Mouse (Mus musculus) limb, embryonic 10.5 days (tissue): ENCODE results near the gene Zfp975. TPM values are rescaled to one million over a fixed set of nuclear protein-coding genes. Genes with fewer than 3 reads are reported as not detected.
"Not testable (repeated sequence)": the region's sequence is repeated elsewhere in the genome, so short reads cannot be mapped to it uniquely, and the experiment has no call there.

ENCODE experiments used
- DNase-seq: peaks from one replicate; pipeline ENCODE4 v3.0.0-alpha.2; 2017; ENCODE audit warnings: low spot score
- H3K27ac ChIP-seq: fragments of 300-500 bp; sonication (generic); 2 replicates; pipeline ENCODE4 v1.5.1; 2016; ENCODE audit warnings: mild to moderate bottlenecking
- H3K27me3 ChIP-seq: fragments of 300-500 bp; sonication (generic); 2 replicates; pipeline ENCODE4 v1.6.1; 2016; ENCODE audit warnings: low read depth, mild to moderate bottlenecking; ENCODE audit not compliant: poor library complexity, severe bottlenecking
- H3K36me3 ChIP-seq: fragments of 300-500 bp; sonication (generic); 2 replicates; pipeline ENCODE4 v1.6.1; 2016; ENCODE audit warnings: mild to moderate bottlenecking, moderate library complexity
- H3K4me1 ChIP-seq: fragments of 300-500 bp; sonication (generic); 2 replicates; pipeline ENCODE4 v1.6.1; 2016
- H3K4me3 ChIP-seq: fragments of 300-500 bp; sonication (generic); 2 replicates; pipeline ENCODE4 v1.5.1; 2016; ENCODE audit warnings: mild to moderate bottlenecking, moderate library complexity
- H3K9me3 ChIP-seq: fragments of 300-500 bp; sonication (generic); replicated peaks from 2 replicates; pipeline ENCODE4 v1.6.1; 2016; ENCODE audit warnings: mild to moderate bottlenecking
- WGBS: fragments of 180-500 bp; shearing (Covaris S2); methylation state at CpG from one replicate; pipeline ENCODE4 v1.1.7; 2016; 5-methylcytosine and 5-hydroxymethylcytosine counted together
- polyA plus RNA-seq: library from polyadenylated mRNA; unstranded; fragments of >200 nt; fragmentation: Nextera tagmentation; extraction: Ambion mirVana; gene quantifications from 2 replicates; pipeline ENCODE4 v1.2.1, GENCODE M21; 2016

Gene Zfp975
- 9.8 and 12.2 TPM in 2 replicates for polyA plus RNA-seq

- Histone ChIP-seq H3K27ac (peak within 1 kb of the TSS; percentile 78), H3K4me3 (peak within 1 kb of the TSS; percentile 57)
- not testable (repeated sequence) for H3K36me3 ChIP-seq, H3K4me1 ChIP-seq, H3K9me3 ChIP-seq, H3K27me3 ChIP-seq
- WGBS = under 1% methylated on average over 23 of the region's 23 CpGs
- DNase-seq = peak; percentile 72
These were observed at the start of gene Zfp975 for GRCm38 (mm10) chr7:42692362-42693158. TSS of gene Zfp975 (minus strand) at chr7:42692742.

GRCm38 (mm10) chr7:42738536-42739210 lies 46.1 kb upstream of the Zfp975 start:
- Histone ChIP-seq H3K9me3 (no peaks in the 10 kb centered on the region), H3K27ac (no peak overlapping the region)
- 87% methylated on average over 10 of the region's 10 CpGs for WGBS

GRCm38 (mm10) chr7:42726917-42727316 lies 34.4 kb upstream of the Zfp975 start, which contains the start of gene Gm17067:
TSS of gene Gm17067 (minus strand) at chr7:42727017.
- not testable (repeated sequence) for H3K4me3 ChIP-seq, H3K4me1 ChIP-seq, H3K9me3 ChIP-seq, DNase-seq, H3K27me3 ChIP-seq, H3K36me3 ChIP-seq, H3K27ac ChIP-seq
- WGBS = 95% methylated on average over 4 of the region's 4 CpGs

More at GRCm38 (mm10) chr7:42738536-42739210, 46.1 kb upstream of the Zfp975 start:
- Histone ChIP-seq H3K4me3 (no peak overlapping the region), H3K4me1 (no peaks in the 10 kb centered on the region), H3K27me3 (no peaks in the 10 kb centered on the region), H3K36me3 (no peaks in the 10 kb centered on the region)
- DNase-seq = no peak

- peak overlapping the region; percentile 57 for H3K4me3 ChIP-seq
- not testable (repeated sequence) for H3K9me3 ChIP-seq, H3K36me3 ChIP-seq, H3K27me3 ChIP-seq, DNase-seq, H3K4me1 ChIP-seq
- 1% methylated on average over 4 of the region's 4 CpGs for WGBS
- peak overlapping the region; percentile 78 for H3K27ac ChIP-seq
These were observed 709 bp upstream of the Zfp975 start for GRCm38 (mm10) chr7:42693251-42693650.

- H3K9me3 ChIP-seq, H3K4me1 ChIP-seq, DNase-seq, H3K27ac ChIP-seq, H3K36me3 ChIP-seq, H3K4me3 ChIP-seq, H3K27me3 ChIP-seq: not testable (repeated sequence)
- WGBS = 91% methylated on average over 6 of the region's 6 CpGs
These were observed 12.5 kb downstream of the Zfp975 start for GRCm38 (mm10) chr7:42680081-42680480.

- not testable (repeated sequence) for H3K27ac ChIP-seq, H3K4me1 ChIP-seq, H3K4me3 ChIP-seq, DNase-seq, H3K9me3 ChIP-seq, H3K27me3 ChIP-seq, H3K36me3 ChIP-seq
These were observed 12.9 kb downstream of the Zfp975 start for GRCm38 (mm10) chr7:42679646-42680045.

- DNase-seq, H3K9me3 ChIP-seq, H3K4me3 ChIP-seq, H3K27me3 ChIP-seq, H3K27ac ChIP-seq, H3K4me1 ChIP-seq: not testable (repeated sequence)
- H3K36me3 ChIP-seq = peaks cover 40% of the 10 kb centered on the region
- 70% methylated on average over 5 of the region's 5 CpGs for WGBS
These were observed 32.4 kb downstream of the Zfp975 start for GRCm38 (mm10) chr7:42660140-42660539.

- not testable (repeated sequence) for H3K4me3 ChIP-seq, H3K27me3 ChIP-seq, H3K36me3 ChIP-seq, DNase-seq, H3K27ac ChIP-seq, H3K9me3 ChIP-seq, H3K4me1 ChIP-seq
- 79% methylated on average over 2 of the region's 2 CpGs for WGBS
These were observed 37.3 kb downstream of the Zfp975 start for GRCm38 (mm10) chr7:42655211-42655610.

- H3K36me3 ChIP-seq, H3K9me3 ChIP-seq, H3K27me3 ChIP-seq, H3K27ac ChIP-seq, H3K4me1 ChIP-seq: not testable (repeated sequence)
- 21% methylated on average over 3 of the region's 3 CpGs for WGBS
- peak; percentile 31 for DNase-seq
- H3K4me3 ChIP-seq = peak overlapping the region; percentile 48; the same call in 1 of the 2 replicates
These were observed 49.4 kb downstream of the Zfp975 start for GRCm38 (mm10) chr7:42643120-42643620.

GRCm38 (mm10) chr7:42642152-42643115 lies 50.1 kb downstream of the Zfp975 start, which contains the start of gene Zfp976:
TSS of gene Zfp976 (minus strand) at chr7:42642588.
- not testable (repeated sequence) for H3K36me3 ChIP-seq, H3K9me3 ChIP-seq, H3K4me1 ChIP-seq, H3K27me3 ChIP-seq
- DNase-seq = peak; percentile 70
- 2% methylated on average over 25 of the region's 25 CpGs for WGBS
- H3K27ac ChIP-seq = peak within 1 kb of the TSS; percentile 30; the same call in 1 of the 2 replicates
- peak within 1 kb of the TSS; percentile 48 for H3K4me3 ChIP-seq

- H3K9me3 ChIP-seq, H3K4me3 ChIP-seq, H3K4me1 ChIP-seq, DNase-seq, H3K36me3 ChIP-seq, H3K27me3 ChIP-seq, H3K27ac ChIP-seq: not testable (repeated sequence)
These were observed 61.5 kb downstream of the Zfp975 start for GRCm38 (mm10) chr7:42631031-42631430.
